Mouse (Mus musculus): ENCODE measurements around the gene Tmem143. TPM values are rescaled to one million over a fixed set of nuclear protein-coding genes. Genes with fewer than 3 reads are reported as not detected.

The Tmem143 gene
- total RNA-seq (2023) = 8.9 TPM

DNA sequence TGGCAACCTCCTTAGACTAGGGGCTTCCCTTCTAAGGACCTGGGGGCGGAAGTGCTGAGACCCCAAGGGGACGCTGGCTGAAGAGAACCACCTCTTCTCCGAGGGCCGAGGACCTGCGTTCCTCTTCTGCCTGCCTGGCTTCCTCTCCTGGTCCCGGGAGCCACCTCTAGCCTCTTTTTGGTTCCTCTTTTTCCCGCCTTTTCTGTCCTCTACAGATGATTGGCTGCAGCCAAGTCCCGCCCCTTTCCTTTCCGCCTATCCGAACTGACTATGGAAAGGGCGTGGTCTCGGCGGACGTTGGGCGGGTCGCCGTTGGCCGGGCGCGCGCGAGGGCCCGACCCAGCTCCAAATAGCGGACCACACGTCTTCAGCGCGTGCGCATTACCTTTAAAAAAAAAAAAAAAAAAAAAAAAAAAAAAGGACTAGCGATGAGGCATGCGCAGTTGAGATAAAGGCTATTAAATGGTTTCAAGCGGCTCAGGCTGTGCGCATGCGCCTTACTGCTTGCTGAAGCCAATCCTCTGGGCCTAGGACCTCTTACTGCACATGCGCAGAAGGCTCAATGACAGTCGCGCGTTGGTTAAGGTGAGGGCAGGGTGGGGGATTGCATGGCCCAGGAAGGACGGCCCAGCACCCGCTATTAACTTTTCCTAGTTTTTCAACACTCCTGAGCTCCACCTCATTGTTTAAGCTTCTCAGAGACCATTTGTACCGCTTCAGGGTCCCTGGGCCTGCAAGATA is at the start of gene Tmem143, which contains the start of gene Syngr4:
Gene Tmem143, plus strand, starts transcription at position 425 of the 741 bp plus-strand sequence.
Gene Syngr4, minus strand, starts transcription at position 198 of the 741 bp plus-strand sequence.

DNA sequence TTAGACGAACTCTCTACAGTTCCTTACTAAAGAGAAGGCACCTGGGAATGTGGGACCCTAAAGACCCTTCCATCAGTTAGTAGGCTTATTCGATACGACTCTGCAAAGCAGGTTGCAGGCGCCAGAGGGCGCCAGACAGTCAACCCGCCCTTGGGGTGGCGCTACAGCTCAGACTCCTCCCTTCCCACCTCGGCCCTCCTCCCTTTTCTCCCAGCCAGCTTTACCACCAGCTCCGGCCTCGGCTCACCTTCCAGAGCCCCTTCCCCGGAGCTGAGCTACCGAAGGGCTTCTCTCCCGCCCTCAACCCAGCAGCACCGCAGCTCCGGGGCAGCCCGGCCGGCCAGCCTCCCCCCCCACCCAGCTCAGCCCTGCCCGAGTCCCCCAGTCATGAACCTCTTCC is 24.1 kb upstream of the Tmem143 start, which contains the start of gene Kdelr1:
Gene Kdelr1, plus strand, starts transcription at position 149 of the 400 bp plus-strand sequence.

DNA sequence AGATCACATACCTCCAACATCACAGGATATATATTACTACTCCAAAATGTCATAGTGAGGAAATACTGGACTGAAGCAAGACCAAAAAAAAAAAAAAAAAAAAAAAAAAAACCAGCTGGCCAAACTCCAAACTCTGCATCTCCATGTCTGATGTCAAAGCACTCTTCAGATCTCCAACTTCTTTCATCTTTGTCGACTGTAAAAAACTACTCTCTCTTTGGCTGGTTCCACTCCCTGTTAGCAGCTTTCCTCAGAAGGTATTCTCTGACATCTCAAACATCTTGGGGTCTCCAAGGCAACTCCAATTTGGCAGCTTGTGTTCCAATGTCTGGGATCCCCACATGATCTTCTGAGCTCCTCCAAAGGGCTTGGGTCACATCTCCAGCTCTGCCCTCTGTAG is 18.5 kb upstream of the Tmem143 start, which contains the start of gene Grin2d:
Gene Grin2d, minus strand, starts transcription at position 101 of the 400 bp plus-strand sequence.

DNA sequence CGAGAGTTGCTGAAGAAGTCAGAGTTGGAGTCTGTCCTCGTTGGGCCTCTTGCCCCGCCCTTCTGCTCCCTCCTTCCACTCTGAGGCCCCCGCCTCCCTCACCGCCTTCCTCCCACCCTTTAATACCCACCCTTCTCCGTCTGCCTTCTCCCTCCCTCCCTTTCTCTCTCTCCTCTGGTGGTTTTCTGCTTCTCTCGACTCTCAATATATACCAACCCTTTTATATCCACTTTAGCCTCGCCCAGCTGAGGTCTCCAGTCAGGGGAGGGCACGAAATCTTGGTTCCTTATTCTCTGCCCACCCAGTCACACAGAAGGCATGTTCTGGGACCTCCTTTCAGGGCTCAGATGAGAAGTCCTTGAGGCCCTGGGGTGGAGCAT is 24.5 kb downstream of the Tmem143 start, which contains the start of gene Emp3:
Gene Emp3, minus strand, starts transcription at position 163 of the 380 bp plus-strand sequence.

DNA sequence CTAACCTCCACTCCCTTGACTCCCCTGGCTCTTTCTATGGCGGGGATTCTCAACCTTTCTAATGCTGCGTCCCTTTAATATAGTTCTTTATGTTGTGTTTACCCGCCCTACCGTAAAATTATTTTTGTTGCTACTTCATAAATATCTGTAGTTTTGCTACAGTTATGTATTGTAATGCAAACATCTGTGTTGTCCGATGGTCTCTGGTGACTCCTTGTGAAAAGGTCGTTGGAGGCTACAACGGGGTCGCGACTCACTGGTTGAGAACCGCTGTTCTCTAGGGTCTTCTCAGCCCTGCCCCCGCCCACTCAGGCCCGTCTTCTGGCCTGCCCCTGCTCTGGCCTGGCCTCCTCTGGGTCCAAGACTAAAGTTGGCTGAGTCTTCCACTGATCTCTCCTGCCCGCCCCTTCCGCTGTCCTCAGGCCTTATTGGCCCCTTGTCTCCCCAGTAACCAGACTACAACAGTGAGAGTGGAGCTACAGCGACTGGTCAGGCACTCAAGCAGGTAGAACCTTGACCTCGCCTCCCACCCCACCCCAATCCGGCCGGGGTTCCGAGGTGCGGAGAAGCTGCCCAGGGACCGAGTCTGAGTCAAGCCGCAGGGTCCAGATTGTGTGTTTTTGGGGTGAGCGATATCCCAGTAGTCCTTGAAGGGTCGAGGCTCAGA is 27.2 kb downstream of the Tmem143 start, which contains the start of gene Ccdc114:
Gene Ccdc114, plus strand, starts transcription at position 311 of the 667 bp plus-strand sequence.

Other genes with a start within 250 kb of the Tmem143 start
- gene Fut2, start 230.5 kb upstream of the Tmem143 start, total RNA-seq (2023) = not detected
- gene Ntn5, start 212.9 kb upstream of the Tmem143 start, total RNA-seq (2023) = not detected
- gene Sec1, start 202.5 kb upstream of the Tmem143 start, total RNA-seq (2023) = not detected
- gene Car11, start 197.1 kb upstream of the Tmem143 start, total RNA-seq (2023) = 5.0 TPM
- gene Dbp, start 191.9 kb upstream of the Tmem143 start, total RNA-seq (2023) = 34.2 TPM
- gene Rpl18, start 181.5 kb upstream of the Tmem143 start, total RNA-seq (2023) = 3,071 TPM
- 30.4 TPM for gene Sphk2, start 178.9 kb upstream of the Tmem143 start, total RNA-seq (2023)
- gene Fam83e, start 175.7 kb upstream of the Tmem143 start, total RNA-seq (2023) = 3.1 TPM
- not detected for gene Spaca4, start 171.1 kb upstream of the Tmem143 start, total RNA-seq (2023)
- gene Lmtk3, start 113.2 kb upstream of the Tmem143 start, total RNA-seq (2023) = 1.1 TPM
- 3.8 TPM for gene Sult2b1, start 112.3 kb upstream of the Tmem143 start, total RNA-seq (2023)
- gene Cyth2, start 82.4 kb upstream of the Tmem143 start, total RNA-seq (2023) = 119 TPM
- 3.9 TPM for gene Kcnj14, start 72.2 kb upstream of the Tmem143 start, total RNA-seq (2023)
- 37.0 TPM for gene Grwd1, start 66.0 kb upstream of the Tmem143 start, total RNA-seq (2023)
- 60.4 TPM for gene Kdelr1, start 24.2 kb upstream of the Tmem143 start, total RNA-seq (2023)
- gene Grin2d, start 18.6 kb upstream of the Tmem143 start, total RNA-seq (2023) = 0.43 TPM
- not detected for gene Syngr4, start 227 bp upstream of the Tmem143 start, total RNA-seq (2023)
- 353 TPM for gene Emp3, start 24.5 kb downstream of the Tmem143 start, total RNA-seq (2023)
- gene Ccdc114, start 27.1 kb downstream of the Tmem143 start, total RNA-seq (2023) = 1.7 TPM
- not detected for gene Abcc6, start 133.4 kb downstream of the Tmem143 start, total RNA-seq (2023)
- 42.7 TPM for gene Nomo1, start 136.8 kb downstream of the Tmem143 start, total RNA-seq (2023)
- gene Kcnj11, start 203.8 kb downstream of the Tmem143 start, total RNA-seq (2023) = not detected

Data from CD8-positive naive resting alpha-beta T cell, adult 57 days (primary cell).